Mouse (Mus musculus): ENCODE results near the gene Parp16. TPM values are rescaled to one million over a fixed set of nuclear protein-coding genes. Genes with fewer than 3 reads are reported as not detected.
"Not testable (repeated sequence)": the region's sequence is repeated elsewhere in the genome, so short reads cannot be mapped to it uniquely, and the experiment has no call there.

Gene Parp16
- polyA plus RNA-seq, 1 experiment from 2014 or later, result 6.5 TPM

DNA sequence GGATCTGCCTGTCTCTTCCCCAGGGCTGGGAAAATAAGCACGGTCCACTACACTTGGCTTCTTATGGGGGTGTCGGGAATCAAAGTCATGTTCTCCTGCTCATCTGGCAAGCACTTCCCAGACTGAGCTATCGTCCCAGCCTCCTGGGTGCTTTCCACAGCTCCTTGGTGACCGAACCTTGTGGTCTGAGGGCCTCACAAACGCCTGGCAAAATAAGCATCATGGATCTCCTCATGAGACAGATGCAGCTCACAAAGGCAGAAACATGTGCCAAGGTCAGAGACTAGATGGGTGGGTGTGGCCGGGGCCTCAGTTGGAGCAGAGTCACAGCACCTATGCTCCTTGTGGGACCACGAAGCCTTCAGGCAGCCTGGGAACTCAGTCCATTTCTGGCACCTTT, 64.2 kb downstream of the Parp16 start:
- no peaks in the 10 kb centered on the region for H3K4me1 ChIP-seq (ENCODE audit: control insufficient read depth, insufficient read depth, low read length)
- no peaks in the 10 kb centered on the region for H3K36me3 ChIP-seq (ENCODE audit: control insufficient read depth, insufficient read depth)
- H3K4me3 ChIP-seq (ENCODE audit: low read length), result no peak overlapping the region
- ATAC-seq (replicated peaks; ENCODE audit: extremely low read depth, insufficient read depth, low FRiP score), result no peak
- H3K9me3 ChIP-seq (replicated peaks; ENCODE audit: control insufficient read depth, low read length), result no peaks in the 10 kb centered on the region
- no peaks in the 10 kb centered on the region for H3K27me3 ChIP-seq (ENCODE audit: control insufficient read depth, insufficient read depth, low read length)
- H3K27ac ChIP-seq (ENCODE audit: low read length), result no peak overlapping the region
- no peak overlapping the region for H3K4me2 ChIP-seq (ENCODE audit: low read depth, low read length)
- 70% methylated on average over 7 of the region's 7 CpGs for WGBS
- H3K9ac ChIP-seq (ENCODE audit: low read length), result no peak overlapping the region

DNA sequence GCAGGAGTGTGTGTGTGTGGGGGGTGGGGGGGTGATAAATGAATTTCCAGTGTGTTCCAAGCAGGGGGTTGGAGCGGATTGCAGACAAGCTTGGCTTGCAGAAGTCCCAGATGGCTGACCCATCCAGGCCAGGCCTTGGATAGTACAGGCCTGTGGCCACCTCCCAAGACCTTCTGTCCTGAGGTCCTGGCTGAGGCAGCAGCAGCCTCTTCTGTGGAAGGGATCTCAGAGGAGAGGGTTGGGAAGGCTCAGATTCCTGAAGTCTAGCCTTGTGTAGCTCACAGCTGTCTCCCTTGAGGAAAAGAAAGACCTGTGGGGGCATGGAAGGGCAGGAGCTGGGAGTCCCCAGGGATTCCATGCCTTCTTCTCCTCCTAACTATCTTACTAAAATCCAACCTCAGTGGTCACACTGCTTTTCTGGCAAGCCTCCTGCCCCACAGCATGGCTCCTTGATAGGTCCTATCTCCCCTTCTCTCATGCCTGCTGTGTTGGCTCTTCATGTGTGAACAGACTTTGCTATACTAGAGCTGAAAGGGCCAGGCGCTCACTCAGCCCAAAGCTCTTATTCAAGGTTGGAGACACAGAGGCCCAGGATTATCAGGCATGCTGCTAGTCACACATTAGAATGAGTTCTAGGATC, 66.6 kb downstream of the Parp16 start:
- no peaks in the 10 kb centered on the region for H3K9me3 ChIP-seq (replicated peaks; ENCODE audit: control insufficient read depth, low read length)
- no peak overlapping the region for H3K9ac ChIP-seq (ENCODE audit: low read length)
- WGBS, result 82% methylated on average over 2 of the region's 2 CpGs
- no peaks in the 10 kb centered on the region for H3K4me1 ChIP-seq (ENCODE audit: control insufficient read depth, insufficient read depth, low read length)
- H3K4me2 ChIP-seq (ENCODE audit: low read depth, low read length), result no peak overlapping the region
- H3K36me3 ChIP-seq (ENCODE audit: control insufficient read depth, insufficient read depth), result no peaks in the 10 kb centered on the region
- H3K4me3 ChIP-seq (ENCODE audit: low read length), result no peak overlapping the region
- no peak overlapping the region for H3K27ac ChIP-seq (ENCODE audit: low read length)
- H3K27me3 ChIP-seq (ENCODE audit: control insufficient read depth, insufficient read depth, low read length), result no peaks in the 10 kb centered on the region
- no peak for ATAC-seq (replicated peaks; ENCODE audit: extremely low read depth, insufficient read depth, low FRiP score)

DNA sequence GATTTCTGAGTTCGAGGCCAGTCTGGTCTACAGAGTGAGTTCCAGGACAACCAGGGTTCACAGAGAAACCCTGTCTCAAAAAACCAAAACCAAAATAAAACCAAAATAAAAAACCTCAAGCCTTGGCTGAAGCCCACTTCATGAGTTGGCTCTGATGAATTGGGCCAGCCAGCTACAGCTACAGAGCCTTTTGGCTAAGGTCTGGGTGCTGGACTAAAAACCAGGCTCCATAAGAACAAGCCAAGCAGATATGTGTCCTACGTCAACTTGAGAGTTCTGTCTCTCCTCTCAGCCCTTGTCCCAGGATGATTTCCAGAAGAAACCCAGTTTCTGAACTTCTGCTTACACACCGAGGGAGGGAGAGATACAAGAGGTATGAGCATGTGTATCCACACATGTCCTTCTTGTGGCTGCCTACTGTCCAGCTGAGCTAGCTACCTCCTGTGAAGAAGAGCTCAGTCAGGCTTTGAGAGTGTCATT, 67.5 kb downstream of the Parp16 start:
- WGBS, result 77% methylated on average over 3 of the region's 3 CpGs
- no peaks in the 10 kb centered on the region for H3K9me3 ChIP-seq (replicated peaks; ENCODE audit: control insufficient read depth, low read length)
- no peak overlapping the region for H3K4me3 ChIP-seq (ENCODE audit: low read length)
- ATAC-seq (replicated peaks; ENCODE audit: extremely low read depth, insufficient read depth, low FRiP score), result no peak
- H3K4me1 ChIP-seq (ENCODE audit: control insufficient read depth, insufficient read depth, low read length), result no peaks in the 10 kb centered on the region
- no peak overlapping the region for H3K4me2 ChIP-seq (ENCODE audit: low read depth, low read length)
- no peaks in the 10 kb centered on the region for H3K36me3 ChIP-seq (ENCODE audit: control insufficient read depth, insufficient read depth)
- no peak overlapping the region for H3K27ac ChIP-seq (ENCODE audit: low read length)
- no peaks in the 10 kb centered on the region for H3K27me3 ChIP-seq (ENCODE audit: control insufficient read depth, insufficient read depth, low read length)
- no peak overlapping the region for H3K9ac ChIP-seq (ENCODE audit: low read length)

- H3K4me2 ChIP-seq (ENCODE audit: low read depth, low read length), result no peak within 1 kb of the TSS
- ATAC-seq (replicated peaks; ENCODE audit: extremely low read depth, insufficient read depth, low FRiP score), result no peak
- no peaks in the 10 kb centered on the region for H3K4me1 ChIP-seq (ENCODE audit: control insufficient read depth, insufficient read depth, low read length)
- no peaks in the 10 kb centered on the region for H3K9me3 ChIP-seq (replicated peaks; ENCODE audit: control insufficient read depth, low read length)
- no peak within 1 kb of the TSS for H3K27ac ChIP-seq (ENCODE audit: low read length)
- no peaks in the 10 kb centered on the region for H3K36me3 ChIP-seq (ENCODE audit: control insufficient read depth, insufficient read depth)
- no peak within 1 kb of the TSS for H3K9ac ChIP-seq (ENCODE audit: low read length)
- H3K27me3 ChIP-seq (ENCODE audit: control insufficient read depth, insufficient read depth, low read length), result no peaks in the 10 kb centered on the region
- no peak within 1 kb of the TSS for H3K4me3 ChIP-seq (ENCODE audit: low read length)
- 50% methylated on average over 5 of the region's 5 CpGs for WGBS
These were observed 69.8 kb downstream of the Parp16 start, which contains the start of gene Cilp for GRCm38 (mm10) chr9:65264959-65265358. TSS of gene Cilp (plus strand) at chr9:65265180.

- H3K4me2 ChIP-seq (ENCODE audit: low read depth, low read length), result no peak overlapping the region
These were observed 72.8 kb downstream of the Parp16 start for GRCm38 (mm10) chr9:65267742-65268515.

DNA sequence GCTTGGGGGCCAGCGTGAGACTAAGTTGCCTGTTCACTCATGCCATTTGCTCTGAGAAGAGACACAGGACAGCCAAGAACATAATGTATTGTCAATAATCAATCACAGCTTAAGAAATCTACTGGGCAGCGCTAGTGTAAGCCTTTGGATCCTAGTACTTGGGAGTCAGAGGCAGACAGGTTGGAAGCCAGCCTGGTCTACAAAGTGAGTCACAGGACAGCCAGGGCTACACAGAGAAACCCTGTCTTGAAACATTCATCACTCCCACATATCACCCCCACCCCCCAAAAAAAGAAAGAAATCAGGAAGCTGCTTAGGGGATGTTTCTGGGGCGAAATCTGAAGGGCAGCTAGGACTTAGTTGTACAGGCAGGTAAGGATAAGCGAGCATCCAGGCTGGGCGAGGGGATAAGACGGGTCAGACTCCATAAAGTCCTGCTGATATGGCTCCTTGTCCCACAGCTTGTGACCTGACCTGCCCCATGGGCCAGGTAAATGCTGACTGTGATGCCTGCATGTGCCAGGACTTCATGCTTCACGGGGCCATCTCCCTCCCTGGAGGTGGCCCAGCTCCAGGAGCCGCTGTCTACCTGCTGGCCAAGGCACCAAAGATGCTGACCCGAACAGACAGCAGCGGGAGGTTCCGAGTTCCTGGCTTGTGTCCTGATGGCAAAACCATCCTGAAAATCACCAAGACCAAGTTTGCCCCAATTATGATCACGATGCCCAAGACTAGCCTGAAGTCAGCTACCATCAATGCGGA, 78.1 kb downstream of the Parp16 start:
- Histone ChIP-seq H3K4me2 (ENCODE audit: low read depth, low read length) (no peak overlapping the region), H3K36me3 (ENCODE audit: control insufficient read depth, insufficient read depth) (no peaks in the 10 kb centered on the region), H3K4me1 (ENCODE audit: control insufficient read depth, insufficient read depth, low read length) (no peaks in the 10 kb centered on the region), H3K27ac (ENCODE audit: low read length) (no peak overlapping the region), H3K27me3 (ENCODE audit: control insufficient read depth, insufficient read depth, low read length) (no peaks in the 10 kb centered on the region), H3K9ac (ENCODE audit: low read length) (no peak overlapping the region), H3K4me3 (ENCODE audit: low read length) (no peak overlapping the region), H3K9me3 (replicated peaks; ENCODE audit: control insufficient read depth, low read length) (no peaks in the 10 kb centered on the region)
- 85% methylated on average over 13 of the region's 13 CpGs for WGBS
- ATAC-seq (replicated peaks; ENCODE audit: extremely low read depth, insufficient read depth, low FRiP score), result no peak

More at GRCm38 (mm10) chr9:65267742-65268515, 72.8 kb downstream of the Parp16 start:
- Histone ChIP-seq H3K27me3 (ENCODE audit: control insufficient read depth, insufficient read depth, low read length) (no peaks in the 10 kb centered on the region), H3K9ac (ENCODE audit: low read length) (no peak overlapping the region), H3K36me3 (ENCODE audit: control insufficient read depth, insufficient read depth) (no peaks in the 10 kb centered on the region), H3K9me3 (replicated peaks; ENCODE audit: control insufficient read depth, low read length) (no peaks in the 10 kb centered on the region), H3K4me3 (ENCODE audit: low read length) (no peak overlapping the region), H3K4me1 (ENCODE audit: control insufficient read depth, insufficient read depth, low read length) (no peaks in the 10 kb centered on the region), H3K27ac (ENCODE audit: low read length) (no peak overlapping the region)
- ATAC-seq (replicated peaks; ENCODE audit: extremely low read depth, insufficient read depth, low FRiP score), result no peak
- 53% methylated on average over 7 of the region's 7 CpGs for WGBS

GRCm38 (mm10) chr9:65273873-65274272, 78.7 kb downstream of the Parp16 start:
- no peak for ATAC-seq (replicated peaks; ENCODE audit: extremely low read depth, insufficient read depth, low FRiP score)
- Histone ChIP-seq H3K4me3 (ENCODE audit: low read length) (no peak overlapping the region), H3K27ac (ENCODE audit: low read length) (no peak overlapping the region), H3K9ac (ENCODE audit: low read length) (no peak overlapping the region), H3K4me1 (ENCODE audit: control insufficient read depth, insufficient read depth, low read length) (no peaks in the 10 kb centered on the region), H3K36me3 (ENCODE audit: control insufficient read depth, insufficient read depth) (no peaks in the 10 kb centered on the region), H3K4me2 (ENCODE audit: low read depth, low read length) (no peak overlapping the region), H3K9me3 (replicated peaks; ENCODE audit: control insufficient read depth, low read length) (no peaks in the 10 kb centered on the region), H3K27me3 (ENCODE audit: control insufficient read depth, insufficient read depth, low read length) (no peaks in the 10 kb centered on the region)
- 69% methylated on average over 4 of the region's 4 CpGs for WGBS

GRCm38 (mm10) chr9:65274851-65275250, 79.7 kb downstream of the Parp16 start:
- not testable (repeated sequence) for H3K36me3 ChIP-seq (ENCODE audit: control insufficient read depth, insufficient read depth); H3K27ac ChIP-seq (ENCODE audit: low read length); H3K4me3 ChIP-seq (ENCODE audit: low read length); H3K27me3 ChIP-seq (ENCODE audit: control insufficient read depth, insufficient read depth, low read length); H3K9me3 ChIP-seq (replicated peaks; ENCODE audit: control insufficient read depth, low read length); H3K4me2 ChIP-seq (ENCODE audit: low read depth, low read length); H3K9ac ChIP-seq (ENCODE audit: low read length); ATAC-seq (replicated peaks; ENCODE audit: extremely low read depth, insufficient read depth, low FRiP score); H3K4me1 ChIP-seq (ENCODE audit: control insufficient read depth, insufficient read depth, low read length)
- WGBS, result 79% methylated on average over 3 of the region's 3 CpGs

All from heart, embryonic 16.5 days (tissue).